Mouse (Mus musculus) urinary bladder, adult 2 months (tissue): ENCODE data around the gene Bad. TPM values are rescaled to one million over a fixed set of nuclear protein-coding genes. Genes with fewer than 3 reads are reported as not detected.

Source experiments
- polyA plus RNA-seq: library from polyadenylated mRNA; depleted of rRNA; stranded (reverse); fragments of >200 nt; gene quantifications from 2 replicates; pipeline ENCODE4 v1.2.3, GENCODE M21; 2012; rRNA removed

The Bad gene
- polyA plus RNA-seq, 1 experiment: 75.9 TPM

Other genes with a start within 250 kb of the Bad start
- gene Rps6ka4, start 101.2 kb upstream of the Bad start, polyA plus RNA-seq: 34.6 and 37.5 TPM in 2 replicates
- gene Ccdc88b, start 83.7 kb upstream of the Bad start, polyA plus RNA-seq: 2.5 and 3.2 TPM in 2 replicates
- 114 and 126 TPM in 2 replicates for gene Trmt112, start 32.2 kb upstream of the Bad start, polyA plus RNA-seq
- 308 and 425 TPM in 2 replicates for gene Prdx5, start 31.8 kb upstream of the Bad start, polyA plus RNA-seq
- gene Esrra, start 20.0 kb upstream of the Bad start, polyA plus RNA-seq: 55.8 and 59.1 TPM in 2 replicates
- gene Catsperz, start 16.5 kb upstream of the Bad start, polyA plus RNA-seq: 3.6 and 4.1 TPM in 2 replicates
- gene Kcnk4, start 7.3 kb upstream of the Bad start, polyA plus RNA-seq: 1.6 and 1.8 TPM in 2 replicates
- 46.3 and 52.2 TPM in 2 replicates for gene Gpr137, start 619 bp downstream of the Bad start, polyA plus RNA-seq
- 100 and 132 TPM in 2 replicates for gene Ppp1r14b, start 33.1 kb downstream of the Bad start, polyA plus RNA-seq
- gene Plcb3, start 34.6 kb downstream of the Bad start, polyA plus RNA-seq: 83.5 and 88.1 TPM in 2 replicates
- 83.0 and 89.1 TPM in 2 replicates for gene Fkbp2, start 38.6 kb downstream of the Bad start, polyA plus RNA-seq
- gene Vegfb, start 45.8 kb downstream of the Bad start, polyA plus RNA-seq: 48.1 and 76.3 TPM in 2 replicates
- gene Dnajc4, start 50.7 kb downstream of the Bad start, polyA plus RNA-seq: 61.7 and 65.2 TPM in 2 replicates
- gene Nudt22, start 54.3 kb downstream of the Bad start, polyA plus RNA-seq: 32.6 and 37.4 TPM in 2 replicates
- gene Trpt1, start 54.3 kb downstream of the Bad start, polyA plus RNA-seq: 22.9 and 28.4 TPM in 2 replicates
- 13.9 and 15.7 TPM in 2 replicates for gene Fermt3, start 77.6 kb downstream of the Bad start, polyA plus RNA-seq
- gene Stip1, start 98.1 kb downstream of the Bad start, polyA plus RNA-seq: 82.9 and 85.9 TPM in 2 replicates
- 23.7 and 26.2 TPM in 2 replicates for gene Macrod1, start 114.9 kb downstream of the Bad start, polyA plus RNA-seq
- gene Flrt1, start 163.9 kb downstream of the Bad start, polyA plus RNA-seq: 0.37 and 0.66 TPM in 2 replicates